Mouse (Mus musculus): ENCODE measurements around the gene Cenps. TPM values are rescaled to one million over a fixed set of nuclear protein-coding genes. Genes with fewer than 3 reads are reported as not detected.

Cenps gene
- total RNA-seq, 2 experiments from 2014 or later, result 9.6 to 44.3 TPM

GRCm38 (mm10) chr4:149159891-149160290 is 22.5 kb upstream of the Cenps start:
- no peak for ATAC-seq (replicated peaks; ENCODE audit: low FRiP score, poor library complexity, severe bottlenecking)

GRCm38 (mm10) chr4:149159203-149159602 is 21.8 kb upstream of the Cenps start:
- ATAC-seq (replicated peaks; ENCODE audit: low FRiP score, poor library complexity, severe bottlenecking), result no peak

GRCm38 (mm10) chr4:149157415-149157973 is 20.1 kb upstream of the Cenps start:
- no peak for ATAC-seq (replicated peaks; ENCODE audit: low FRiP score, poor library complexity, severe bottlenecking)

GRCm38 (mm10) chr4:149155711-149156110 is 18.3 kb upstream of the Cenps start:
- ATAC-seq (replicated peaks; ENCODE audit: low FRiP score, poor library complexity, severe bottlenecking), result no peak

GRCm38 (mm10) chr4:149154859-149155258 is 17.4 kb upstream of the Cenps start:
- ATAC-seq (replicated peaks; ENCODE audit: low FRiP score, poor library complexity, severe bottlenecking), result no peak

- no peak for ATAC-seq (replicated peaks; ENCODE audit: low FRiP score, poor library complexity, severe bottlenecking)
Observed at GRCm38 (mm10) chr4:149150721-149151120, 13.3 kb upstream of the Cenps start.

GRCm38 (mm10) chr4:149150256-149150655 is 12.8 kb upstream of the Cenps start:
- no peak for ATAC-seq (replicated peaks; ENCODE audit: low FRiP score, poor library complexity, severe bottlenecking)

GRCm38 (mm10) chr4:149149611-149150010 is 12.2 kb upstream of the Cenps start:
- no peak for ATAC-seq (replicated peaks; ENCODE audit: low FRiP score, poor library complexity, severe bottlenecking)

GRCm38 (mm10) chr4:149149196-149149595 is 11.8 kb upstream of the Cenps start:
- ATAC-seq (replicated peaks; ENCODE audit: low FRiP score, poor library complexity, severe bottlenecking), result no peak

GRCm38 (mm10) chr4:149148084-149148483 is 10.7 kb upstream of the Cenps start:
- no peak for ATAC-seq (replicated peaks; ENCODE audit: low FRiP score, poor library complexity, severe bottlenecking)

- ATAC-seq (replicated peaks; ENCODE audit: low FRiP score, poor library complexity, severe bottlenecking), result no peak
Observed at GRCm38 (mm10) chr4:149147528-149147927, 10.1 kb upstream of the Cenps start.

- no peak for ATAC-seq (replicated peaks; ENCODE audit: low FRiP score, poor library complexity, severe bottlenecking)
Observed at GRCm38 (mm10) chr4:149145151-149145550, 7.7 kb upstream of the Cenps start.

- peak; percentile 80 for ATAC-seq (replicated peaks; ENCODE audit: low FRiP score, poor library complexity, severe bottlenecking)
Observed at GRCm38 (mm10) chr4:149144459-149144858, 7.0 kb upstream of the Cenps start.

GRCm38 (mm10) chr4:149143594-149143993 is 6.2 kb upstream of the Cenps start:
- ATAC-seq (replicated peaks; ENCODE audit: low FRiP score, poor library complexity, severe bottlenecking), result no peak

- ATAC-seq (replicated peaks; ENCODE audit: low FRiP score, poor library complexity, severe bottlenecking), result no peak
Observed at GRCm38 (mm10) chr4:149138515-149138914, 1.1 kb upstream of the Cenps start.

- no peak for ATAC-seq (replicated peaks; ENCODE audit: low FRiP score, poor library complexity, severe bottlenecking)
Observed at GRCm38 (mm10) chr4:149136116-149136850, 1.1 kb downstream of the Cenps start.

- ATAC-seq (replicated peaks; ENCODE audit: low FRiP score, poor library complexity, severe bottlenecking), result no peak
Observed at GRCm38 (mm10) chr4:149133395-149133794, 4.0 kb downstream of the Cenps start.

GRCm38 (mm10) chr4:149131789-149132565 is 5.5 kb downstream of the Cenps start:
- no peak for ATAC-seq (replicated peaks; ENCODE audit: low FRiP score, poor library complexity, severe bottlenecking)

GRCm38 (mm10) chr4:149131021-149131752 is 6.2 kb downstream of the Cenps start:
- ATAC-seq (replicated peaks; ENCODE audit: low FRiP score, poor library complexity, severe bottlenecking), result no peak

GRCm38 (mm10) chr4:149128467-149128866 is 9.0 kb downstream of the Cenps start:
- no peak for ATAC-seq (replicated peaks; ENCODE audit: low FRiP score, poor library complexity, severe bottlenecking)

Measured in erythroid progenitor cell, adult 5-6 weeks (primary cell).